Mouse (Mus musculus) cerebellum, adult 2 months (tissue): ENCODE measurements around the gene Zbed6.

Experiments used
- CTCF ChIP-seq: fragments of 200-500 bp; IDR thresholded peaks from 2 replicates; pipeline ENCODE4 v1.5.1; 2011; ENCODE audit warnings: low read depth, mild to moderate bottlenecking, control low read depth, low read length, moderate library complexity, borderline replicate concordance; ENCODE audit not compliant: insufficient read depth
- POLR2A ChIP-seq: fragments of 200-500 bp; IDR thresholded peaks from 2 replicates; pipeline ENCODE4 v1.6.1; 2011; ENCODE audit warnings: low read length, control low read depth, borderline replicate concordance; ENCODE audit not compliant: insufficient read depth

GRCm38 (mm10) chr1:133618311-133618710, 42.4 kb downstream of the Zbed6 start:
- TF ChIP-seq POLR2A, result no peak
- no peak for TF ChIP-seq CTCF
